Mouse (Mus musculus) thymus, adult 2 months (tissue): Measurements from ENCODE around the gene Ecel1. TPM values are rescaled to one million over a fixed set of nuclear protein-coding genes. Genes with fewer than 3 reads are reported as not detected.

Source experiments
- DNase-seq: peaks from one replicate; pipeline ENCODE4 v3.0.0; 2021
- H3K27ac ChIP-seq: fragments of 200-500 bp; 2 replicates; pipeline ENCODE4 v1.5.1; 2012; ENCODE audit warnings: low read length, control low read depth; ENCODE audit not compliant: control insufficient read depth, insufficient read depth
- H3K27me3 ChIP-seq: fragments of 200-500 bp; 2 replicates; pipeline ENCODE4 v1.6.1; 2012; ENCODE audit warnings: mild to moderate bottlenecking, low read length, moderate library complexity, mixed read lengths; ENCODE audit not compliant: control insufficient read depth, insufficient read depth
- H3K36me3 ChIP-seq: fragments of 200-500 bp; 2 replicates; pipeline ENCODE4 v1.6.1; 2012; ENCODE audit warnings: mild to moderate bottlenecking, low read length, moderate library complexity; ENCODE audit not compliant: control insufficient read depth, insufficient read depth
- H3K4me1 ChIP-seq: fragments of 200-500 bp; replicated peaks from 2 replicates; pipeline ENCODE4 v1.6.1; 2012; ENCODE audit warnings: low read length; ENCODE audit not compliant: control insufficient read depth, insufficient read depth
- H3K4me3 ChIP-seq: fragments of 200-500 bp; 2 replicates; pipeline ENCODE4 v1.5.1; 2012; ENCODE audit warnings: mild to moderate bottlenecking, low read length, control low read depth, moderate library complexity; ENCODE audit not compliant: control insufficient read depth, insufficient read depth
- CTCF ChIP-seq: fragments of 200-500 bp; IDR thresholded peaks from 2 replicates; pipeline ENCODE4 v1.5.1; 2012; ENCODE audit warnings: mild to moderate bottlenecking, control low read depth, low read length, moderate library complexity, borderline replicate concordance; ENCODE audit not compliant: control insufficient read depth, poor library complexity, insufficient read depth; ENCODE audit errors: extremely low read depth
- POLR2A ChIP-seq: fragments of 200-500 bp; IDR thresholded peaks from 2 replicates; pipeline ENCODE4 v1.6.1; 2012; ENCODE audit warnings: mild to moderate bottlenecking, low read length, control low read depth, moderate library complexity; ENCODE audit not compliant: control insufficient read depth, poor library complexity, insufficient read depth; ENCODE audit errors: extremely low read depth
- WGBS: fragments of 180-500 bp; shearing (Covaris S2); methylation state at CpG from one replicate; pipeline ENCODE4 v1.1.7; 2018; 5-methylcytosine and 5-hydroxymethylcytosine counted together
- polyA plus RNA-seq: library from polyadenylated mRNA; depleted of rRNA; stranded (reverse); fragments of >200 nt; gene quantifications from 2 replicates; pipeline ENCODE4 v1.2.3, GENCODE M21; 2012

The Ecel1 gene
- polyA plus RNA-seq, 1 experiment: 2.4 TPM

GRCm38 (mm10) chr1:87155531-87156198, 656 bp downstream of the Ecel1 start:
- 4% methylated on average over 54 of the region's 56 CpGs for WGBS
- no peaks in the 10 kb centered on the region for H3K4me1 ChIP-seq
- DNase-seq: no peak
- no peak overlapping the region for H3K27ac ChIP-seq
- H3K36me3 ChIP-seq: no peaks in the 10 kb centered on the region
- TF ChIP-seq POLR2A (no peak), CTCF (no peak)
- H3K4me3 ChIP-seq: no peak overlapping the region
- H3K27me3 ChIP-seq: peaks cover 6% of the 10 kb centered on the region; the same call in 1 of the 2 replicates

GRCm38 (mm10) chr1:87154501-87155120, 1.7 kb downstream of the Ecel1 start:
- Histone ChIP-seq H3K4me3 (no peak overlapping the region; the same call in 1 of the 2 replicates), H3K27ac (no peak overlapping the region), H3K27me3 (peaks cover 6% of the 10 kb centered on the region; the same call in 1 of the 2 replicates), H3K36me3 (no peaks in the 10 kb centered on the region), H3K4me1 (no peaks in the 10 kb centered on the region)
- TF ChIP-seq CTCF (no peak), POLR2A (no peak)
- WGBS: 9% methylated on average over 58 of the region's 58 CpGs
- DNase-seq: no peak

GRCm38 (mm10) chr1:87153776-87154500, 2.4 kb downstream of the Ecel1 start:
- TF ChIP-seq CTCF (no peak), POLR2A (no peak)
- no peaks in the 10 kb centered on the region for H3K4me1 ChIP-seq
- no peak overlapping the region for H3K27ac ChIP-seq
- H3K4me3 ChIP-seq: peak overlapping the region; percentile 4; the same call in 1 of the 2 replicates
- H3K27me3 ChIP-seq: peaks cover 6% of the 10 kb centered on the region; the same call in 1 of the 2 replicates
- no peak for DNase-seq
- H3K36me3 ChIP-seq: no peaks in the 10 kb centered on the region
- WGBS: 7% methylated on average over 69 of the region's 72 CpGs

- H3K4me1 ChIP-seq: no peaks in the 10 kb centered on the region
- DNase-seq: no peak
- H3K27ac ChIP-seq: no peak overlapping the region
- TF ChIP-seq POLR2A: no peak
- no peak for TF ChIP-seq CTCF
- WGBS: 84% methylated on average over 6 of the region's 6 CpGs
- peaks cover 6% of the 10 kb centered on the region; the same call in 1 of the 2 replicates for H3K27me3 ChIP-seq
- H3K36me3 ChIP-seq: no peaks in the 10 kb centered on the region
- H3K4me3 ChIP-seq: no peak overlapping the region
These were observed 5.0 kb downstream of the Ecel1 start for GRCm38 (mm10) chr1:87151286-87151685.

- Histone ChIP-seq H3K27ac (no peak overlapping the region), H3K4me3 (no peak overlapping the region), H3K27me3 (peaks cover 6% of the 10 kb centered on the region; the same call in 1 of the 2 replicates), H3K4me1 (no peaks in the 10 kb centered on the region), H3K36me3 (no peaks in the 10 kb centered on the region)
- no peak for DNase-seq
- WGBS: 33% methylated on average over 13 of the region's 13 CpGs
- no peak for TF ChIP-seq POLR2A
- no peak for TF ChIP-seq CTCF
These were observed 6.9 kb downstream of the Ecel1 start for GRCm38 (mm10) chr1:87149422-87149821.

GRCm38 (mm10) chr1:87143141-87143540, 13.2 kb downstream of the Ecel1 start:
- H3K4me3 ChIP-seq: no peak overlapping the region
- H3K36me3 ChIP-seq: no peaks in the 10 kb centered on the region
- TF ChIP-seq POLR2A (no peak), CTCF (no peak)
- no peak for DNase-seq
- H3K4me1 ChIP-seq: no peaks in the 10 kb centered on the region
- 92% methylated on average over 10 of the region's 10 CpGs for WGBS
- H3K27me3 ChIP-seq: no peaks in the 10 kb centered on the region
- no peak overlapping the region for H3K27ac ChIP-seq

GRCm38 (mm10) chr1:87142456-87142855, 13.9 kb downstream of the Ecel1 start:
- DNase-seq: no peak
- H3K4me1 ChIP-seq: no peaks in the 10 kb centered on the region
- no peak overlapping the region for H3K4me3 ChIP-seq
- H3K27ac ChIP-seq: no peak overlapping the region
- H3K36me3 ChIP-seq: no peaks in the 10 kb centered on the region
- H3K27me3 ChIP-seq: no peaks in the 10 kb centered on the region
- TF ChIP-seq POLR2A: no peak
- no peak for TF ChIP-seq CTCF
- 79% methylated on average over 9 of the region's 9 CpGs for WGBS
